Mouse (Mus musculus): ENCODE results near the gene Mettl18. TPM values are rescaled to one million over a fixed set of nuclear protein-coding genes. Genes with fewer than 3 reads are reported as not detected.
"Not testable (repeated sequence)": the region's sequence is repeated elsewhere in the genome, so short reads cannot be mapped to it uniquely, and the experiment has no call there.

Mettl18 gene
- polyA plus RNA-seq, 1 experiment from 2014 or later = 11.9 TPM

- WGBS = 88% methylated on average over 3 of the region's 3 CpGs
Observed at GRCm38 (mm10) chr1:164020746-164021145, 26.1 kb downstream of the Mettl18 start.

DNA sequence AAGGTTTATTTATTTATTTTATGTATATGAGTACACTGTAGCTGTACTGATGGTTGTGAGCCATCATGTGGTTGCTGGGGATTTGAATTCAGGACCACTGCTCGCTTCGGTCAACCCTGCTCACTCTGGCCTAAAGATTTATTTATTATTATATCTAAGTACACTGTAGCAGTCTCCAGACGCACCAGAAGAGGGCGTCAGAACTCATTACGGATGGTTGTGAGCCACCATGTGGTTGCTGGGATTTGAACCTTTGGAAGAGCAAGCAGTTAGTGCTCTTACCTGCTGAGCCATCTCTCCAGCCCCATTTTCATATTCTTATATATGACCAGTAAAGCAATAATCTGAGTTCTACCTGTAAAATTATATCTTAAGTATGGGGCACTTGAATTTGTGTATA lies 27.4 kb downstream of the Mettl18 start:
- not testable (repeated sequence) for H3K27me3 ChIP-seq (ENCODE audit: control insufficient read depth, insufficient read depth, low read length); H3K27ac ChIP-seq (replicated peaks; ENCODE audit: low read depth, low read length); ATAC-seq (ENCODE audit: insufficient number of reproducible peaks, low FRiP score, low TSS enrichment, low read depth); H3K9ac ChIP-seq (ENCODE audit: low read length); H3K4me2 ChIP-seq (ENCODE audit: low read depth, severe bottlenecking); H3K36me3 ChIP-seq (ENCODE audit: control insufficient read depth, insufficient read depth, low read length); DNase-seq (ENCODE audit: low spot score); H3K9me3 ChIP-seq (ENCODE audit: control insufficient read depth, low read length); H3K4me1 ChIP-seq (ENCODE audit: control insufficient read depth, insufficient read depth, low read length); H3K4me3 ChIP-seq (ENCODE audit: low read depth, low read length)
- WGBS = 79% methylated on average over 5 of the region's 5 CpGs

More at GRCm38 (mm10) chr1:164020746-164021145, 26.1 kb downstream of the Mettl18 start:
- H3K27me3 ChIP-seq (ENCODE audit: control insufficient read depth, insufficient read depth, low read length); H3K4me3 ChIP-seq (ENCODE audit: low read depth, low read length); H3K27ac ChIP-seq (replicated peaks; ENCODE audit: low read depth, low read length); H3K9me3 ChIP-seq (ENCODE audit: control insufficient read depth, low read length); H3K4me1 ChIP-seq (ENCODE audit: control insufficient read depth, insufficient read depth, low read length); H3K4me2 ChIP-seq (ENCODE audit: low read depth, severe bottlenecking); H3K36me3 ChIP-seq (ENCODE audit: control insufficient read depth, insufficient read depth, low read length); ATAC-seq (ENCODE audit: insufficient number of reproducible peaks, low FRiP score, low TSS enrichment, low read depth); DNase-seq (ENCODE audit: low spot score); H3K9ac ChIP-seq (ENCODE audit: low read length): not testable (repeated sequence)

GRCm38 (mm10) chr1:164025685-164026084 lies 31.0 kb downstream of the Mettl18 start:
- H3K27me3 ChIP-seq (ENCODE audit: control insufficient read depth, insufficient read depth, low read length) = no peaks in the 10 kb centered on the region
- H3K4me3 ChIP-seq (ENCODE audit: low read depth, low read length) = no peak overlapping the region
- H3K9ac ChIP-seq (ENCODE audit: low read length) = no peak overlapping the region
- WGBS = 92% methylated on average over 4 of the region's 4 CpGs
- no peaks in the 10 kb centered on the region for H3K4me1 ChIP-seq (ENCODE audit: control insufficient read depth, insufficient read depth, low read length)
- no peaks in the 10 kb centered on the region for H3K36me3 ChIP-seq (ENCODE audit: control insufficient read depth, insufficient read depth, low read length)
- ATAC-seq (ENCODE audit: insufficient number of reproducible peaks, low FRiP score, low TSS enrichment, low read depth) (no peak), DNase-seq (ENCODE audit: low spot score) (no peak)
- H3K27ac ChIP-seq (replicated peaks; ENCODE audit: low read depth, low read length) = no peak overlapping the region
- no peak overlapping the region for H3K4me2 ChIP-seq (ENCODE audit: low read depth, severe bottlenecking)
- no peaks in the 10 kb centered on the region for H3K9me3 ChIP-seq (ENCODE audit: control insufficient read depth, low read length)

- no peak for DNase-seq (ENCODE audit: low spot score)
- Histone ChIP-seq H3K9ac (ENCODE audit: low read length) (no peak overlapping the region), H3K27ac (replicated peaks; ENCODE audit: low read depth, low read length) (no peak overlapping the region), H3K36me3 (ENCODE audit: control insufficient read depth, insufficient read depth, low read length) (no peaks in the 10 kb centered on the region), H3K4me2 (ENCODE audit: low read depth, severe bottlenecking) (no peak overlapping the region), H3K4me3 (ENCODE audit: low read depth, low read length) (no peak overlapping the region), H3K4me1 (ENCODE audit: control insufficient read depth, insufficient read depth, low read length) (no peaks in the 10 kb centered on the region), H3K9me3 (ENCODE audit: control insufficient read depth, low read length) (no peaks in the 10 kb centered on the region), H3K27me3 (ENCODE audit: control insufficient read depth, insufficient read depth, low read length) (no peaks in the 10 kb centered on the region)
- WGBS = 56% methylated on average over 5 of the region's 5 CpGs
- ATAC-seq (ENCODE audit: insufficient number of reproducible peaks, low FRiP score, low TSS enrichment, low read depth) = no peak
Observed at GRCm38 (mm10) chr1:164027416-164027815, 32.7 kb downstream of the Mettl18 start.

GRCm38 (mm10) chr1:164040385-164041135 lies 45.9 kb downstream of the Mettl18 start:
- Histone ChIP-seq H3K4me2 (ENCODE audit: low read depth, severe bottlenecking) (no peak overlapping the region), H3K4me1 (ENCODE audit: control insufficient read depth, insufficient read depth, low read length) (no peaks in the 10 kb centered on the region), H3K4me3 (ENCODE audit: low read depth, low read length) (no peak overlapping the region), H3K27ac (replicated peaks; ENCODE audit: low read depth, low read length) (no peak overlapping the region), H3K9me3 (ENCODE audit: control insufficient read depth, low read length) (no peaks in the 10 kb centered on the region), H3K27me3 (ENCODE audit: control insufficient read depth, insufficient read depth, low read length) (no peaks in the 10 kb centered on the region), H3K36me3 (ENCODE audit: control insufficient read depth, insufficient read depth, low read length) (no peaks in the 10 kb centered on the region), H3K9ac (ENCODE audit: low read length) (no peak overlapping the region)
- DNase-seq (ENCODE audit: low spot score) (no peak), ATAC-seq (ENCODE audit: insufficient number of reproducible peaks, low FRiP score, low TSS enrichment, low read depth) (no peak)
- 86% methylated on average over 10 of the region's 10 CpGs for WGBS

DNA sequence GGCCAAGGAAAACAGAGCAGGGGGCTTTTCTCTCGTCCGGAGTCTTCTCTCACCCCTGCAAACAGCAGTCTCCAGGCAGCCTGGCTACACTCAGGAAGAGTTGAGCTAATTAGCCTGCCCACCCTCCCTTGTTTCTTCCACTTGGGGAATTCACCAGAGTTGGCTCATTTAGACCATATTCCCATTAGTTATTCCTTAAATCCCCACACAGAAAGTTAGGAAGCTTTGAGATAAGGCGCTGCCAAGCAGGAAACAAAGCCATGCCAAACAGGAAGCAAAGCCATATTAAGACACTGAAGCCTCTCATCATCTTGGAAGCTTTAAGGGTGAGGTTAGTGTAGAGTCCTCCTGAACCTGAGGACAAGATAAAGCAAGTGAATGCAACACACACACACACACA lies 48.9 kb downstream of the Mettl18 start:
- no peaks in the 10 kb centered on the region for H3K36me3 ChIP-seq (ENCODE audit: control insufficient read depth, insufficient read depth, low read length)
- H3K4me3 ChIP-seq (ENCODE audit: low read depth, low read length) = no peak overlapping the region
- WGBS = 64% methylated on average over 3 of the region's 3 CpGs
- H3K9ac ChIP-seq (ENCODE audit: low read length) = no peak overlapping the region
- ATAC-seq (ENCODE audit: insufficient number of reproducible peaks, low FRiP score, low TSS enrichment, low read depth) (no peak), DNase-seq (ENCODE audit: low spot score) (no peak)
- no peak overlapping the region for H3K27ac ChIP-seq (replicated peaks; ENCODE audit: low read depth, low read length)
- no peaks in the 10 kb centered on the region for H3K9me3 ChIP-seq (ENCODE audit: control insufficient read depth, low read length)
- no peak overlapping the region for H3K4me2 ChIP-seq (ENCODE audit: low read depth, severe bottlenecking)
- no peaks in the 10 kb centered on the region for H3K27me3 ChIP-seq (ENCODE audit: control insufficient read depth, insufficient read depth, low read length)
- no peaks in the 10 kb centered on the region for H3K4me1 ChIP-seq (ENCODE audit: control insufficient read depth, insufficient read depth, low read length)

Other genes with a start within 250 kb of the Mettl18 start
- 57.1 and 59.8 TPM in 2 replicates for gene Kifap3, start 215.3 kb upstream of the Mettl18 start, polyA plus RNA-seq (2014; fragmentation: Nextera tagmentation; extraction: Ambion mirVana)
- gene Scyl3, start 65.8 kb upstream of the Mettl18 start, polyA plus RNA-seq (2014; fragmentation: Nextera tagmentation; extraction: Ambion mirVana) = 19.9 and 24.2 TPM in 2 replicates
- gene BC055324, start 93 bp upstream of the Mettl18 start, polyA plus RNA-seq (2014; fragmentation: Nextera tagmentation; extraction: Ambion mirVana) = 45.2 and 47.9 TPM in 2 replicates
- 0.06 TPM in 1 of 2 replicates, not detected in the other for gene Sele, start 53.3 kb downstream of the Mettl18 start, polyA plus RNA-seq (2014; fragmentation: Nextera tagmentation; extraction: Ambion mirVana)
- gene Sell, start 67.1 kb downstream of the Mettl18 start, polyA plus RNA-seq (2014; fragmentation: Nextera tagmentation; extraction: Ambion mirVana) = not detected in 2 replicates
- gene Selp, start 120.4 kb downstream of the Mettl18 start, polyA plus RNA-seq (2014; fragmentation: Nextera tagmentation; extraction: Ambion mirVana) = 0.07 TPM in 1 of 2 replicates, not detected in the other
- 0.16 and 0.35 TPM in 2 replicates for gene F5, start 156.9 kb downstream of the Mettl18 start, polyA plus RNA-seq (2014; fragmentation: Nextera tagmentation; extraction: Ambion mirVana)

Measured in limb, embryonic 11.5 days (tissue).